Mouse (Mus musculus): ENCODE measurements around the gene Olfr1218. TPM values are rescaled to one million over a fixed set of nuclear protein-coding genes. Genes with fewer than 3 reads are reported as not detected.
"Not testable (repeated sequence)": the region's sequence is repeated elsewhere in the genome, so short reads cannot be mapped to it uniquely, and the experiment has no call there.

The Olfr1218 gene
- not detected in 2 replicates for polyA plus RNA-seq (2012; ENCODE audit: insufficient read depth, insufficient read length, missing spikeins)

- Histone ChIP-seq H3K4me3 (ENCODE audit: insufficient read depth, low read depth, low read length) (no peak within 1 kb of the TSS), H3K27ac (replicated peaks; ENCODE audit: low read depth, low read length) (no peak within 1 kb of the TSS), H3K4me1 (ENCODE audit: control insufficient read depth, insufficient read depth, insufficient read length, low read length) (no peaks in the 10 kb centered on the region)
Measured at GRCm38 (mm10) chr2:89061087-89061486, at the start of gene Olfr1218. Gene Olfr1218 (minus strand): TSS chr2:89061187.

- Histone ChIP-seq H3K4me3 (ENCODE audit: insufficient read depth, low read depth, low read length) (no peak within 1 kb of the TSS), H3K27ac (replicated peaks; ENCODE audit: low read depth, low read length) (no peak within 1 kb of the TSS), H3K4me1 (ENCODE audit: control insufficient read depth, insufficient read depth, insufficient read length, low read length) (no peaks in the 10 kb centered on the region)
Measured at GRCm38 (mm10) chr2:89106735-89107134, 45.7 kb upstream of the Olfr1218 start, which contains the start of gene Olfr1220. Gene Olfr1220 (minus strand): TSS chr2:89106835.

GRCm38 (mm10) chr2:89105651-89106050 is 44.7 kb upstream of the Olfr1218 start:
- H3K4me3 ChIP-seq (ENCODE audit: insufficient read depth, low read depth, low read length) = no peak overlapping the region
- no peak overlapping the region for H3K27ac ChIP-seq (replicated peaks; ENCODE audit: low read depth, low read length)
- no peaks in the 10 kb centered on the region for H3K4me1 ChIP-seq (ENCODE audit: control insufficient read depth, insufficient read depth, insufficient read length, low read length)

- H3K4me3 ChIP-seq (ENCODE audit: insufficient read depth, low read depth, low read length) = no peak overlapping the region
- H3K27ac ChIP-seq (replicated peaks; ENCODE audit: low read depth, low read length) = no peak overlapping the region
- no peaks in the 10 kb centered on the region for H3K4me1 ChIP-seq (ENCODE audit: control insufficient read depth, insufficient read depth, insufficient read length, low read length)
Measured at GRCm38 (mm10) chr2:89093848-89094247, 32.9 kb upstream of the Olfr1218 start.

GRCm38 (mm10) chr2:89083413-89083812 is 22.4 kb upstream of the Olfr1218 start, which contains the start of gene Olfr1219:
Gene Olfr1219 (minus strand): TSS chr2:89083513.
- Histone ChIP-seq H3K4me1 (ENCODE audit: control insufficient read depth, insufficient read depth, insufficient read length, low read length) (no peaks in the 10 kb centered on the region), H3K4me3 (ENCODE audit: insufficient read depth, low read depth, low read length) (no peak within 1 kb of the TSS), H3K27ac (replicated peaks; ENCODE audit: low read depth, low read length) (no peak within 1 kb of the TSS)

GRCm38 (mm10) chr2:89081487-89081886 is 20.5 kb upstream of the Olfr1218 start:
- Histone ChIP-seq H3K4me1 (ENCODE audit: control insufficient read depth, insufficient read depth, insufficient read length, low read length) (no peaks in the 10 kb centered on the region), H3K4me3 (ENCODE audit: insufficient read depth, low read depth, low read length) (no peak overlapping the region)

GRCm38 (mm10) chr2:89031965-89032364 is 29.0 kb downstream of the Olfr1218 start, which contains the start of gene Olfr1217:
Gene Olfr1217 (minus strand): TSS chr2:89032065.
- H3K4me3 ChIP-seq (ENCODE audit: insufficient read depth, low read depth, low read length) = no peak within 1 kb of the TSS
- H3K27ac ChIP-seq (replicated peaks; ENCODE audit: low read depth, low read length) = no peak within 1 kb of the TSS
- H3K4me1 ChIP-seq (ENCODE audit: control insufficient read depth, insufficient read depth, insufficient read length, low read length) = no peaks in the 10 kb centered on the region

More at GRCm38 (mm10) chr2:89081487-89081886, 20.5 kb upstream of the Olfr1218 start:
- no peak overlapping the region for H3K27ac ChIP-seq (replicated peaks; ENCODE audit: low read depth, low read length)

GRCm38 (mm10) chr2:89021436-89021835 is 39.6 kb downstream of the Olfr1218 start:
- H3K4me1 ChIP-seq (ENCODE audit: control insufficient read depth, insufficient read depth, insufficient read length, low read length); H3K27ac ChIP-seq (replicated peaks; ENCODE audit: low read depth, low read length); H3K4me3 ChIP-seq (ENCODE audit: insufficient read depth, low read depth, low read length): not testable (repeated sequence)

GRCm38 (mm10) chr2:89018240-89018639 is 42.7 kb downstream of the Olfr1218 start, which contains the start of gene Olfr1216:
Gene Olfr1216 (minus strand): TSS chr2:89018340.
- H3K4me1 ChIP-seq (ENCODE audit: control insufficient read depth, insufficient read depth, insufficient read length, low read length) = no peaks in the 10 kb centered on the region
- H3K27ac ChIP-seq (replicated peaks; ENCODE audit: low read depth, low read length) = no peak within 1 kb of the TSS
- no peak within 1 kb of the TSS for H3K4me3 ChIP-seq (ENCODE audit: insufficient read depth, low read depth, low read length)

GRCm38 (mm10) chr2:89006873-89007272 is 54.1 kb downstream of the Olfr1218 start, which contains the start of gene Olfr1215:
Gene Olfr1215 (minus strand): TSS chr2:89006973.
- H3K4me1 ChIP-seq (ENCODE audit: control insufficient read depth, insufficient read depth, insufficient read length, low read length) = no peaks in the 10 kb centered on the region
- no peak within 1 kb of the TSS for H3K4me3 ChIP-seq (ENCODE audit: insufficient read depth, low read depth, low read length)
- no peak within 1 kb of the TSS for H3K27ac ChIP-seq (replicated peaks; ENCODE audit: low read depth, low read length)

Other genes with a start within 250 kb of the Olfr1218 start
- gene Olfr1202, start 246.7 kb downstream of the Olfr1218 start, polyA plus RNA-seq (2012; ENCODE audit: insufficient read depth, insufficient read length, missing spikeins) = not detected in 2 replicates
- not detected in 2 replicates for gene Olfr1205, start 231.4 kb downstream of the Olfr1218 start, polyA plus RNA-seq (2012; ENCODE audit: insufficient read depth, insufficient read length, missing spikeins)
- not detected in 2 replicates for gene Olfr1204, start 211.9 kb downstream of the Olfr1218 start, polyA plus RNA-seq (2012; ENCODE audit: insufficient read depth, insufficient read length, missing spikeins)
- not detected in 2 replicates for gene Olfr1206, start 198.0 kb downstream of the Olfr1218 start, polyA plus RNA-seq (2012; ENCODE audit: insufficient read depth, insufficient read length, missing spikeins)
- gene Olfr1208, start 158.9 kb downstream of the Olfr1218 start, polyA plus RNA-seq (2012; ENCODE audit: insufficient read depth, insufficient read length, missing spikeins) = not detected in 2 replicates
- gene Olfr1209, start 146.0 kb downstream of the Olfr1218 start, polyA plus RNA-seq (2012; ENCODE audit: insufficient read depth, insufficient read length, missing spikeins) = not detected in 2 replicates
- not detected in 2 replicates for gene Olfr1211, start 123.1 kb downstream of the Olfr1218 start, polyA plus RNA-seq (2012; ENCODE audit: insufficient read depth, insufficient read length, missing spikeins)
- not detected in 2 replicates for gene Olfr1212, start 107.2 kb downstream of the Olfr1218 start, polyA plus RNA-seq (2012; ENCODE audit: insufficient read depth, insufficient read length, missing spikeins)
- not detected in 2 replicates for gene Gm13762, start 80.9 kb downstream of the Olfr1218 start, polyA plus RNA-seq (2012; ENCODE audit: insufficient read depth, insufficient read length, missing spikeins)
- not detected in 2 replicates for gene Olfr1214, start 68.5 kb downstream of the Olfr1218 start, polyA plus RNA-seq (2012; ENCODE audit: insufficient read depth, insufficient read length, missing spikeins)
- not detected in 2 replicates for gene Olfr1215, start 54.2 kb downstream of the Olfr1218 start, polyA plus RNA-seq (2012; ENCODE audit: insufficient read depth, insufficient read length, missing spikeins)
- not detected in 2 replicates for gene Olfr1216, start 42.8 kb downstream of the Olfr1218 start, polyA plus RNA-seq (2012; ENCODE audit: insufficient read depth, insufficient read length, missing spikeins)
- not detected in 2 replicates for gene Olfr1217, start 29.1 kb downstream of the Olfr1218 start, polyA plus RNA-seq (2012; ENCODE audit: insufficient read depth, insufficient read length, missing spikeins)
- not detected in 2 replicates for gene Olfr1219, start 22.3 kb upstream of the Olfr1218 start, polyA plus RNA-seq (2012; ENCODE audit: insufficient read depth, insufficient read length, missing spikeins)
- gene Olfr1220, start 45.6 kb upstream of the Olfr1218 start, polyA plus RNA-seq (2012; ENCODE audit: insufficient read depth, insufficient read length, missing spikeins) = not detected in 2 replicates
- gene Olfr1221, start 56.1 kb upstream of the Olfr1218 start, polyA plus RNA-seq (2012; ENCODE audit: insufficient read depth, insufficient read length, missing spikeins) = not detected in 2 replicates
- not detected in 2 replicates for gene Olfr1222, start 71.9 kb upstream of the Olfr1218 start, polyA plus RNA-seq (2012; ENCODE audit: insufficient read depth, insufficient read length, missing spikeins)
- not detected in 2 replicates for gene Olfr1223, start 90.4 kb upstream of the Olfr1218 start, polyA plus RNA-seq (2012; ENCODE audit: insufficient read depth, insufficient read length, missing spikeins)
- gene Olfr1224-ps1, start 102.9 kb upstream of the Olfr1218 start, polyA plus RNA-seq (2012; ENCODE audit: insufficient read depth, insufficient read length, missing spikeins) = not detected in 2 replicates
- not detected in 2 replicates for gene Olfr1225, start 113.5 kb upstream of the Olfr1218 start, polyA plus RNA-seq (2012; ENCODE audit: insufficient read depth, insufficient read length, missing spikeins)
- gene Olfr1226, start 138.9 kb upstream of the Olfr1218 start, polyA plus RNA-seq (2012; ENCODE audit: insufficient read depth, insufficient read length, missing spikeins) = not detected in 2 replicates
- gene Olfr1228, start 192.9 kb upstream of the Olfr1218 start, polyA plus RNA-seq (2012; ENCODE audit: insufficient read depth, insufficient read length, missing spikeins) = not detected in 2 replicates
- not detected in 2 replicates for gene Olfr1229, start 226.8 kb upstream of the Olfr1218 start, polyA plus RNA-seq (2012; ENCODE audit: insufficient read depth, insufficient read length, missing spikeins)
- gene Olfr1230, start 236.1 kb upstream of the Olfr1218 start, polyA plus RNA-seq (2012; ENCODE audit: insufficient read depth, insufficient read length, missing spikeins) = not detected in 2 replicates
- not detected in 2 replicates for gene Olfr1231, start 245.9 kb upstream of the Olfr1218 start, polyA plus RNA-seq (2012; ENCODE audit: insufficient read depth, insufficient read length, missing spikeins)

Measured in brown adipose tissue, adult 24 weeks (tissue).